Mouse (Mus musculus) midbrain, embryonic 16.5 days (tissue): ENCODE measurements around the gene Nsmf. TPM values are rescaled to one million over a fixed set of nuclear protein-coding genes. Genes with fewer than 3 reads are reported as not detected.

Experiments
- ATAC-seq: fragments of 200-750 bp; cut with Nextera tagmentation; 2 replicates; pipeline ENCODE4 v1.8.0; 2017; ENCODE audit warnings: moderate TSS enrichment
- H3K27ac ChIP-seq: fragments of 300-500 bp; sonication (generic); 2 replicates; pipeline ENCODE4 v1.5.1; 2014; ENCODE audit warnings: mild to moderate bottlenecking, low read length, mixed read lengths
- H3K27me3 ChIP-seq: fragments of 300-500 bp; sonication (generic); 2 replicates; pipeline ENCODE4 v1.6.1; 2014; ENCODE audit warnings: low read depth, low read length, mixed read lengths; ENCODE audit not compliant: control insufficient read depth, insufficient read depth
- H3K36me3 ChIP-seq: fragments of 300-500 bp; sonication (generic); 2 replicates; pipeline ENCODE4 v1.6.1; 2014; ENCODE audit warnings: mild to moderate bottlenecking, low read length, moderate library complexity, mixed read lengths; ENCODE audit not compliant: control insufficient read depth, insufficient read depth
- H3K4me1 ChIP-seq: fragments of 300-500 bp; sonication (generic); 2 replicates; pipeline ENCODE4 v1.6.1; 2014; ENCODE audit warnings: mild to moderate bottlenecking, low read length, mixed read lengths; ENCODE audit not compliant: control insufficient read depth, insufficient read depth
- H3K4me2 ChIP-seq: fragments of 300-500 bp; sonication (generic); 2 replicates; pipeline ENCODE4 v1.6.1; 2014; ENCODE audit warnings: mild to moderate bottlenecking, low read length, mixed read lengths
- H3K4me3 ChIP-seq: fragments of 300-500 bp; sonication (generic); 2 replicates; pipeline ENCODE4 v1.5.1; 2014; ENCODE audit warnings: low read depth, mild to moderate bottlenecking, low read length, moderate library complexity, mixed read lengths
- H3K9ac ChIP-seq: fragments of 300-500 bp; sonication (generic); 2 replicates; pipeline ENCODE4 v1.6.1; 2014; ENCODE audit warnings: low read depth, low read length, mixed read lengths
- H3K9me3 ChIP-seq: fragments of 300-500 bp; sonication (generic); replicated peaks from 2 replicates; pipeline ENCODE4 v1.6.1; 2014; ENCODE audit warnings: mild to moderate bottlenecking, low read length, mixed read lengths; ENCODE audit not compliant: control insufficient read depth, poor library complexity, severe bottlenecking
- WGBS: fragments of 180-500 bp; shearing (Covaris S2); extraction: QIAGEN DNeasy Blood & Tissue Kit; methylation state at CpG from one replicate; pipeline ENCODE4 v1.1.7; 2014; 5-methylcytosine and 5-hydroxymethylcytosine counted together
- polyA plus RNA-seq: library from polyadenylated mRNA; unstranded; fragments of >200 nt; fragmentation: Nextera tagmentation; extraction: Ambion mirVana; gene quantifications from 2 replicates; pipeline ENCODE4 v1.2.1, GENCODE M21; 2015

Gene Nsmf
- polyA plus RNA-seq, 1 experiment from 2014 or later = 188 TPM

DNA sequence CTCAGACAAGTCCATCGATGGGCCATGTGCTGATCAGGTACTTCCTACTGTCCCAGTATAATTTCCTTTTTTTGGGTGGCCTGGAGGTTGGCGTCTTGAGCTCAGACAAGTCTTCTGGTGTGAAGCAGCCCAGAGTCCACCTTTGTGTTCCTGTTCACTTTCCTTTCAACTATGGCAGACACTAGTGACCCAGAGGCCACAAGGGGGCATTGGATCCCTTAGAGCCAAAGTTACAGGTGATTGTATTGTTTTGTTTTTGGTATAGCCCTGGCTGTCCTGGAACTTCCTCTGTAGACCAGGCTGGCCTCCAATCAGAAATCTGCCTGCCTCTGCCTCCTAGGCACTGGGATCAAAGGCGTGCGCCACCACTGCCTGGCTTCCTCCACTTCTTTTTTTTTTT is 18.2 kb downstream of the Nsmf start:
- no peak for ATAC-seq
- no peaks in the 10 kb centered on the region for H3K9me3 ChIP-seq
- H3K4me3 ChIP-seq = no peak overlapping the region
- no peak overlapping the region for H3K9ac ChIP-seq
- H3K27ac ChIP-seq = no peak overlapping the region
- no peaks in the 10 kb centered on the region for H3K27me3 ChIP-seq
- H3K4me2 ChIP-seq = no peak overlapping the region
- WGBS = 97% methylated on average over 4 of the region's 4 CpGs
- H3K36me3 ChIP-seq = no peaks in the 10 kb centered on the region
- H3K4me1 ChIP-seq = no peaks in the 10 kb centered on the region

DNA sequence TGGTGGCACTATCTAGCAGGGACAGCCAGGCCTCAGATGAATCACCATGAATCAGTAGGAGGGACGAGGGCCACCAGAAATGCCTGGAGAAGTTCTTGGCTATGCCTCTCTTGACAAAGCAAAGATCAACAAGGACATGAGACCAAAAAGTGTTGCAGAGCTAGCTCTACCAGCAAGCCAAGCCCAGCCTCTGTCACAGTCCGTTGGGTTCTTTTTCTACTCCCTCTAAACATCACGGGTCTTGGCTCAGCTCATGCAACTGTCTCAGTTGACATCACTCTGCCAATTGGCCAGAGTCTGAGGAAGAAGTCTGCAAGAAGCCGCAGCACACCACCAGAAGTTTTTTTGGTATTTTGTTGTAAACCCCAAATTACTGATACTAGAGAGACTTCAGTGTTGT is 21.4 kb downstream of the Nsmf start:
- H3K9ac ChIP-seq = no peak overlapping the region
- no peak overlapping the region for H3K27ac ChIP-seq
- no peaks in the 10 kb centered on the region for H3K4me1 ChIP-seq
- no peak overlapping the region for H3K4me3 ChIP-seq
- no peaks in the 10 kb centered on the region for H3K36me3 ChIP-seq
- no peaks in the 10 kb centered on the region for H3K9me3 ChIP-seq
- no peaks in the 10 kb centered on the region for H3K27me3 ChIP-seq
- H3K4me2 ChIP-seq = no peak overlapping the region
- WGBS = 72% methylated on average over 4 of the region's 4 CpGs
- no peak for ATAC-seq

DNA sequence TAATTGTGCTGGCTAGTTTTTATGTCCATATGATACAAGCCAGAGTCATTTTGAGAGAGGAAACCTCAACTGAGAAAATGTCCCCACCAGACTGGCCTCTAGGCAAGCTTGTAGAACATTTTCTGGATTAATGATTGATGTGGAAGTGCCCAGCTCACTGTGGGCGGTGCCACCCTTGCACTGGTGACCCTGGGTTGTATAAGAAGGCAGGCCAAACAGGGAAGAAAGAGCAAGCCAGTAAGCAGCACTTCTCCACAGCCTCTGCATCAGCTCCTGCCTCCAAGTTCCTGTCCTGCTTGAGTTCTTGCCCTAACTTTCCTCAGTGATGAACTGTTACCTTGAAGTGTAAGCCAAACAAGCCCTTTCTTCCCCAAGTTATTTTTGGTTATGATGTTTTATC is 24.8 kb downstream of the Nsmf start:
- no peak overlapping the region for H3K9ac ChIP-seq
- no peak overlapping the region for H3K4me3 ChIP-seq
- no peaks in the 10 kb centered on the region for H3K4me1 ChIP-seq
- H3K36me3 ChIP-seq = no peaks in the 10 kb centered on the region
- ATAC-seq = no peak
- no peaks in the 10 kb centered on the region for H3K9me3 ChIP-seq
- 81% methylated on average over 1 of the region's 1 CpGs for WGBS
- no peaks in the 10 kb centered on the region for H3K27me3 ChIP-seq
- H3K27ac ChIP-seq = no peak overlapping the region
- H3K4me2 ChIP-seq = no peak overlapping the region

DNA sequence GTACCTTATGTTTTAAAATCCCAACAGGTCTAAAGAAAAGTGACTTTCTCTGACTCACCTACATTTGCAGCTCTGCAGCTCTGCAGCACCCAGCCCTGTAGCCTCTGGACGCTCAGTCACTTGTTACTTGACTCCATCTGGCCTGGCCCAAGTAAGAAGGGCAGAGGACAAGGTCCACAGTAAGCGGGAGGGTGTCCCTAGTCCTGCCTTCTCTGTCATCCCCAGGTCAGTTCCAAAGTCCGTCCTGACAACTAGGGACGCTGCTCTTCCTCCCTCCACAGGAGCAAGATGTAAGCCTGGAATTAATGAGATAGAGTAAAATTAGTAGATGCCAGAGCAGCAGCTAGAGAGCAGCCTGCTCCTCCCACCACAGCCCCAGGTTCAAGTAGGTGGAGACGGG is 25.9 kb downstream of the Nsmf start, which contains the start of gene Entpd8:
Gene Entpd8 (plus strand): TSS at position 229 of the 400 bp plus-strand sequence.
- Histone ChIP-seq H3K9me3 (no peaks in the 10 kb centered on the region), H3K4me1 (no peaks in the 10 kb centered on the region), H3K9ac (no peak within 1 kb of the TSS), H3K27ac (no peak within 1 kb of the TSS), H3K4me3 (no peak within 1 kb of the TSS), H3K27me3 (no peaks in the 10 kb centered on the region), H3K36me3 (no peaks in the 10 kb centered on the region), H3K4me2 (no peak within 1 kb of the TSS)
- WGBS = 59% methylated on average over 5 of the region's 5 CpGs
- ATAC-seq = no peak

DNA sequence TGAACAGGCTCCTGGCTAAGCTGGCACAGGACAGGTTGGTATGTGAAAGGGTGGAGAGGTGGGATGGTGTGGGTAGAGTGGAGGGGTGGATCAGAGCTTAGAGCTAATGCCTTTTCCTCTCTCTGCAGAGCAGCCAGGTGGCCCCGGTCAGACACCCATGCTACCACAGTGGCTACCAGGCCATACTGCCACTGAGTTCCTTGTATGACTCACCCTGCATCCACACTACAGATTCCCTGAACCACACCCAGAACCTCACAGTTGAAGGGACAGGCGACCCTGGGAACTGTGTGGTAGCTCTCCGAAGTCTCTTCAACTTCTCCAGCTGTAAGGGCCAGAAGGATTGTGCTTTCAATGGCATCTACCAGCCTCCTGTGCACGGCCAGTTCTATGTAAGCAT is 29.5 kb downstream of the Nsmf start:
- Histone ChIP-seq H3K36me3 (no peaks in the 10 kb centered on the region), H3K9me3 (no peaks in the 10 kb centered on the region), H3K27me3 (no peaks in the 10 kb centered on the region), H3K4me1 (no peaks in the 10 kb centered on the region), H3K4me2 (no peak overlapping the region), H3K9ac (no peak overlapping the region), H3K27ac (no peak overlapping the region), H3K4me3 (no peak overlapping the region)
- 79% methylated on average over 4 of the region's 4 CpGs for WGBS
- no peak for ATAC-seq

DNA sequence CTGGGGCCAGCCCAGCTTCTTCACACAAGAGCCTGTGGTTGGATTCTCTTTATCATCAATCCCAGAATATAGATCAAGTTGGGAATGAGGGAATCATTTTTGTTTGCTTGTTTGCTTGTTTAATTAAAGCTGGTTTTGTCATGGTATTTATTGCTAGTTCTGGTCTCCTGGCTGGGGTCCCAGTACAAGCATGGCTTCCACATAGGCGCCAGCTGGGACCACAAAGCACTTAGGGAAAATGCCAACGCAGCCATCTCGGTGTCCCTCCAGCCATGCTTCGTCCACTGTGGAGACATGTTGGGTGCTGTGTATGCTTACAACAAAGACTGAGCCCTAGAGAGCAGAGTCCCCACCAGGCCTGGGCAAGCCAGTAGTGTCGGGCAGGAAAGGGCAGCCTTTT is 31.4 kb downstream of the Nsmf start:
- WGBS = 90% methylated on average over 5 of the region's 5 CpGs
- H3K4me3 ChIP-seq = no peak overlapping the region

DNA sequence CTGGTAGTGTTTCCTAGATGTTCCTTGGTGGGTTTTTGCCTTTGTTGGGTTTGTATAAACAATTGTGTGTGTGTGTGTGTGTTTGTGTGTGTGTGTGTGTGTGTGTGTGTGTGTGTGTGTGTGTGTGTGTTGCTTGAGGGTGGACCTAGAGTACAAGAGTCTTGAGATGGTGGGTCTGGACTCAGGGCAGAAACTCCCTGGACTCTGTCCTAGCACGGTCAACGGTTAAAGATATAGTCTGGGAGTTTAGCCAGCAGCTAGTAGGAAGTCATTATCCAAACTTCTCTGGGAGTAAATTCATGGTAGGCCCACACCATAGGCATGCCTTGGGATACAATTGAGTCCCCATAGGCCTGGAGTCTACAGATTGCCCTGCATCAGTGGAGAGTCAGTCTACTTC is 33.7 kb downstream of the Nsmf start:
- Histone ChIP-seq H3K4me2 (no peak overlapping the region), H3K36me3 (no peaks in the 10 kb centered on the region)
- 100% methylated on average over 2 of the region's 2 CpGs for WGBS

More for the DNA sequence above, 31.4 kb downstream of the Nsmf start:
- Histone ChIP-seq H3K4me1 (no peaks in the 10 kb centered on the region), H3K4me2 (no peak overlapping the region), H3K9me3 (no peaks in the 10 kb centered on the region), H3K9ac (no peak overlapping the region), H3K27ac (no peak overlapping the region), H3K36me3 (no peaks in the 10 kb centered on the region), H3K27me3 (no peaks in the 10 kb centered on the region)
- ATAC-seq = no peak

DNA sequence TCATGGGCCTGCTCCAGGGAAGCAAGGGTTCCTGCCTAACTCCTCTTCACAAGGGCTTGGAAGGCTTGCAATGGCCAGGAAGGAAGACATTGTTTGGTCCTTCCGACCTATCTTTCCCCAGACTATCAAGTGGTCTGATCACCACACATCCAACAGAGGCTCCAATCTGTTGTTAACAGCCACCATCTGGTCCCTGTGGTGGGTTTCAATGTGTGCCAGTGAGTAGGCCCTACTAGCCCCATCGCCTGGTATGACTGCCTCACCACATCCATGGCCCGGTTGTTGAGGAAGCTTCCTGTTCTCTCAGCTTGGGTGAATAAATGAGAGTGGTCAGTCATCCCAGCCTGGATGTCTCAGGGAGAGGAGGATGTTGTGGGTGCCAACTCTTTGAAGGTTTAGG is 34.5 kb downstream of the Nsmf start:
- ATAC-seq = no peak
- no peaks in the 10 kb centered on the region for H3K27me3 ChIP-seq
- WGBS = 85% methylated on average over 3 of the region's 3 CpGs
- H3K4me2 ChIP-seq = no peak overlapping the region
- no peaks in the 10 kb centered on the region for H3K4me1 ChIP-seq
- H3K27ac ChIP-seq = no peak overlapping the region
- H3K9ac ChIP-seq = no peak overlapping the region
- H3K9me3 ChIP-seq = no peaks in the 10 kb centered on the region
- no peaks in the 10 kb centered on the region for H3K36me3 ChIP-seq
- H3K4me3 ChIP-seq = no peak overlapping the region

More for the DNA sequence above, 33.7 kb downstream of the Nsmf start:
- Histone ChIP-seq H3K9me3 (no peaks in the 10 kb centered on the region), H3K4me1 (no peaks in the 10 kb centered on the region), H3K27ac (no peak overlapping the region), H3K9ac (no peak overlapping the region), H3K4me3 (no peak overlapping the region), H3K27me3 (no peaks in the 10 kb centered on the region)
- ATAC-seq = no peak

DNA sequence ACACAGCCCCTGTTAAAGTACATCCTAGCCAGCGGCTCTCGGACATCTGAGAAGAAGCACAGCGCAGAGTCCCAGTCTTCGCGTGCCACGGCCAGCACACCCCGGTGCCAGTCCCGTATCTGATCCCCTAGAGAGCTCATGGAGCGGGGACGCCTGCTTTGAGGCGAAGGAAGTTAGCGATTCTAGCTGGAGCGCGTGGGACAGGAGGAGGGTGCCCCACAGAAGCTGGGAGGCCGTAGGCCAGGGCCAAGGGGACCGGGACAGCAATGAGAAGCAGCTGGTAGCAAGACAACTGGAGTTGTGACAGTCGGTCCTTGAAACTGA is 40.6 kb downstream of the Nsmf start:
- Histone ChIP-seq H3K4me2 (no peak overlapping the region), H3K9ac (no peak overlapping the region), H3K36me3 (no peaks in the 10 kb centered on the region), H3K9me3 (no peaks in the 10 kb centered on the region), H3K4me1 (peaks cover under 1% of the 10 kb centered on the region; the same call in 1 of the 2 replicates), H3K27me3 (no peaks in the 10 kb centered on the region), H3K4me3 (no peak overlapping the region), H3K27ac (no peak overlapping the region)
- ATAC-seq = no peak
- 39% methylated on average over 17 of the region's 17 CpGs for WGBS
